Mouse (Mus musculus) liver, adult (tissue): ENCODE data around the gene Zfp280d.

ENCODE experiments used
- GATA4 ChIP-seq: IDR thresholded peaks from 2 replicates; pipeline ENCODE4 v1.6.1; 2014; ENCODE audit warnings: mild to moderate bottlenecking, low read length; ENCODE audit not compliant: insufficient replicate concordance

Zfp280d gene

GRCm38 (mm10) chr9:72400121-72400520, 125.5 kb downstream of the Zfp280d start:
- TF ChIP-seq GATA4: no peak

GRCm38 (mm10) chr9:72403421-72403820, 128.8 kb downstream of the Zfp280d start:
- TF ChIP-seq GATA4: no peak

GRCm38 (mm10) chr9:72404446-72404845, 129.8 kb downstream of the Zfp280d start:
- TF ChIP-seq GATA4: no peak

DNA sequence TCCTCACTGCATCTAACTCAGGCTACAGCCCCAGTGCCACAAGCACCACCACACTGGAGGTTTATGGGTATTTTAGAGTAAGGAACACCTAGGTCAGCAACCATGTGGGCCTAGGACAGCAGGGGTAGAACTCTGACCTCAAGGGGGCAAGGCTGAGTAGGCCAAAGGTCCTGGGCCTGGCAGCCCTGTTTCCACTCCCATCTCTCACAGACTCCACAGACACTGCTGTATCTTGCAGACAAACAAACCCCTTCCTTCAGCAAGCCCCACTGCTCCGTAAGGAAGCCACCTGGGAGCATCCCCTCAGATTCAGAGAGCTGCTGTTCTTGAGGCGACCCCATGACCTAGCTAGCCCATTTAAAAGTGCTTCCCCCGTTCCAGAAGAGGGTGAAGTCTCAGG, 130.3 kb downstream of the Zfp280d start:
- no peak for TF ChIP-seq GATA4

- TF ChIP-seq GATA4: no peak
Measured at GRCm38 (mm10) chr9:72405882-72406638, 131.4 kb downstream of the Zfp280d start.

DNA sequence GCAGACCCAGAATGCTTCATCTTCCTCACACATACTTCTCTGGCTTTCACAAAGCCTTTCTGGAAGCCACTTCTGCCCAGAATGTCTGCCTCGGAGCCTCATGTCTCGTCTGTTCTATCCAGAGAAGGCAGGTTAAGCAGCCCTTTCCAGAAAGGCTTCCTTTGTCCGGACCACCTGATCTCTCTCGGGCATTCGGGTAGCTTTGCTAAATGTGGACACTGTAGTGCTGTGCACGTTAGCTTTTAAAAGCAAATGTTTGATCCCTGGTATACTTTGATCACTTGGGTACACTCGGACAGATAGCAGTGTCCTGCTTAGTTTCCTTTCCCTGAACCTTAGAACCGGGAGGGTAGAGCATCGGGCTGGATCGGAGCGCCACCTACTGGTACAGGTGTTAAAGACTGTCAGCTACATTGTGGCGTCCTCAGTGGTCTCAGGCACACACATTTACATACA, 133.5 kb downstream of the Zfp280d start:
- peak; percentile 12; the same call in 1 of the 2 replicates for TF ChIP-seq GATA4

DNA sequence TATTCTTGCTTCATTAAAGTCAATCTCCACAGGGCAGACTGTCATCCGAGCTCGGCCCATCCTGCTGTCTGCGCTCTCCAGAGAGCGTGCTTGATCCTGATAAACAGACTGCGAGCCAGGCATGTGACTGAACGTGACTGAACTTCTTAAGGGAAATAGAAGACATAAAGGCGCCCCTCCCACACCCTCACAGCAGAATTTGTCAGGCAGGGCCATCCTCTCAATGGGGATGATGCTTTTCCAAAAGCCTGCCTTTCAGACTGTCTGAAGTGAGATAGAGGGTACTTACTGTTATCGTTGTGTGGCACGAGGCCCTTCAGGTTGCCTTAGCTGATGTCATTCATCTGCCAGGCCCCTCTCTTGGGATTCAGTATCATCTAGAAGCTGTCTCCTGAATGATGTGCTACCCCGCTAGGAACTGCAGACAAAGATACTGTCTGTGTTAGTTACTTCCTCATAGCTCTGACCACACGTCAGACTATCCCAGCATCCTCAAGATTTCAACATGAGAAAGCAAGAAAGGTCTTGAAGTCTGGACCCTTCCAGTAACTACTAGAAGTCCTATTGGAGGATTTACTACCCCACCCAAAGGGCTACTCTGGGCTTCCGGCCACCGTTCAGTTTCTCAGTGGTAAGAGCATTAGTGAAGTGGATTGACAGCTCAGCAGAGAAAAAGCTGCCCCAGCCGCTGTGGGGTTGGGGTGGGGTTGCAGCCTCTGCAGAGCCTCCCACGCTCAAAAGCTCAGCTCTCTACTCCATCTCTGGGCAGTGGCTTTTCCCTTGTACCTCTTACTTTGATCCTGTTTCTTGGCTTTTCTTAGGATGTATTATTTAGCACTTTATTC, 134.9 kb downstream of the Zfp280d start:
- TF ChIP-seq GATA4: no peak

DNA sequence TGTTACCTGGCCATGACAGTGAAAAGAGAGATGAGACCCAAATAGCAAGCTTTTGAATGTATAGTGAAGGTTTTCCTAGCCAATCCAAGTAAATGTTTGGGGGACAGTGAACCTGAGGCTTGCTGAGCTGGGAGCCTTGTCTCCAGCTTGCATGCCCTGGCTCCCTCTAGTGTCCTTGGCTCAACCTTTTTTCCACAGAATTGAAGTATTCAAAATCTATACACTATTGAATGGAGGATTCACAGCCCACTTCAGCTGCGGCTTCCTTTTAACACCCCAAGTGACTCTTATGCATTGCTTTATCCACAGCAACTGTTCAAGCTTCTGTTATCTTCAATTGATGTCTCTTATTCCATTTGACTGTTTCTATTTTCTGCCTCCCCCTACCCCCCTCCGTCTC, 137.1 kb downstream of the Zfp280d start:
- no peak for TF ChIP-seq GATA4
